Mouse (Mus musculus) thymus, adult 2 months (tissue): ENCODE results near the gene Olfr1337.

Experiments
- CTCF ChIP-seq: fragments of 200-500 bp; IDR thresholded peaks from 2 replicates; pipeline ENCODE4 v1.5.1; 2012; ENCODE audit warnings: mild to moderate bottlenecking, control low read depth, low read length, moderate library complexity, borderline replicate concordance; ENCODE audit not compliant: control insufficient read depth, poor library complexity, insufficient read depth; ENCODE audit errors: extremely low read depth
- POLR2A ChIP-seq: fragments of 200-500 bp; IDR thresholded peaks from 2 replicates; pipeline ENCODE4 v1.6.1; 2012; ENCODE audit warnings: mild to moderate bottlenecking, low read length, control low read depth, moderate library complexity; ENCODE audit not compliant: control insufficient read depth, poor library complexity, insufficient read depth; ENCODE audit errors: extremely low read depth

GRCm38 (mm10) chr4:118809844-118810243, 27.5 kb upstream of the Olfr1337 start, which contains the start of gene Olfr1335:
- no peak for TF ChIP-seq POLR2A
- TF ChIP-seq CTCF, result no peak
